Mouse (Mus musculus) urinary bladder, postnatal 25 days (tissue): ENCODE results near the gene Ltk.
"Not testable (repeated sequence)": the region's sequence is repeated elsewhere in the genome, so short reads cannot be mapped to it uniquely, and the experiment has no call there.

Experiments used
- DNase-seq: peaks from one replicate; pipeline ENCODE4 v3.0.0; 2022; ENCODE audit warnings: low spot score

Ltk gene

GRCm38 (mm10) chr2:119758844-119759835 lies 1.1 kb downstream of the Ltk start:
- DNase-seq, result no peak

GRCm38 (mm10) chr2:119758101-119758843 lies 2.0 kb downstream of the Ltk start:
- DNase-seq, result peak; percentile 11

GRCm38 (mm10) chr2:119757601-119758100 lies 2.6 kb downstream of the Ltk start:
- DNase-seq, result no peak

GRCm38 (mm10) chr2:119749260-119749659 lies 11.0 kb downstream of the Ltk start:
- no peak for DNase-seq

- DNase-seq, result no peak
These were observed 12.7 kb downstream of the Ltk start for GRCm38 (mm10) chr2:119747554-119747953.

GRCm38 (mm10) chr2:119745281-119745680 lies 14.9 kb downstream of the Ltk start:
- DNase-seq, result no peak

DNA sequence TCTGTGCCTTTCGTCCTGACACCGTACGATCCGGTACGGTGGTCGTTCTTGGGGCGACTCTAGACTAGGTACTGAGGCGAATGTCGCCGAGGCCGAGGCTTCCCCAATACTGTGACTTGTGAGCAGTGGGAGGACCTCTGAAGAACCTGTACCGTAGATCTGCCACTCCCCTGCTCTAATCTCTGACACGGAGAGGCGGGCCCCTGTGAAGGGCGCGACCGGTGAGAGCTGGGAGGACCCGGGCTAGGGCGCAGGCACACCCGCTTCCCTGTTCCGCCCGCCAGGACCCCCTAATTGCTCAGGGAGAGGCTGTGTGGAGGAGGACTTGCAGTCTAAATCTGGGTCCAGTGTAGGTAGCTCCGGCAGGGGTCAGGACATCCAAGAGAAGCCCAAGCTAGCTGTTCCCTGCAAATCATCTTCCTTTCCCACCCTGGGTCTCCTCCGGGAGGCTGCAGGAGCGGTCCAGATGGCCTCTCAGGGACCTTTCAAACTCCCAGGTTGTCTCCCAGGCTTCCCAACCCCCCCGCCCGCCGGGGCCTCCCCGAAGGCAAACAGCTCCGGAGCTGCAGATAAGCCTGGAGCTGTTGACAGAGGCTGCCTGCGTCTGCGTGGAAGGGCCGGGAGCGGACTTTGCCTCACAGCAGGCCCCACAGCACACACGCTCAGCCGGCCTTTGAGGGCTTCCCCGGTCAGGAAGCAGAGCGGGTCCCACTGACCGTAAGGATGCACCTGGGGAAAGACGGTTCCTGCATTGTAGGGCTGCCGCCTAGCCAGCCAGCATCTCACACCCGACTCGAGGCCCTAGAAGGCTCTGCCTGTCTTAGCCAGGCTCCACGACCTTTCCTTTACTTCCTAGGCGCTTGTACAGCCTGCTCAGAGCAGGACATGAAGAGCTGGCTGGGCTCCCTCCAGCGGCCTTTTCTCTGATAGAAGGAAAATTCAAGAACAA lies 15.8 kb downstream of the Ltk start:
- peak; percentile 28 for DNase-seq

DNA sequence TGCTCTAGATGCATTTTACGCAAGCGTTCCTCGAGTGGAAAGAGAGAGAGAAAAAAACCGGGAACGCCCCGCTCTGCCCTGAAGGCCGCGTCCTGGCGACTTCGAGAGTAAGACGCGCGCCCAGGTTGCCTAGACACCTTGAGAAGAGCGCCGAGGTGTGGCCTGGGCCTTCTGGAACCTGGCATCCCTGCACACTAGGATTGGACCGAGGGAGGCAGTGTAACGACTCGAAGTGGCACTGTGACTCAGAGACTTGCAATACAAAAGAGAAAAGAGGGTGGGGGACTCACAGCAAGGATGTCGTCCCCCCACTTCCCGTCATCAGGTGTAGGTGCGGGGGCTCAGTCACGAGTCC lies 16.4 kb downstream of the Ltk start:
- no peak for DNase-seq

- DNase-seq, result no peak
These were observed 16.9 kb downstream of the Ltk start for GRCm38 (mm10) chr2:119743176-119743807.

DNA sequence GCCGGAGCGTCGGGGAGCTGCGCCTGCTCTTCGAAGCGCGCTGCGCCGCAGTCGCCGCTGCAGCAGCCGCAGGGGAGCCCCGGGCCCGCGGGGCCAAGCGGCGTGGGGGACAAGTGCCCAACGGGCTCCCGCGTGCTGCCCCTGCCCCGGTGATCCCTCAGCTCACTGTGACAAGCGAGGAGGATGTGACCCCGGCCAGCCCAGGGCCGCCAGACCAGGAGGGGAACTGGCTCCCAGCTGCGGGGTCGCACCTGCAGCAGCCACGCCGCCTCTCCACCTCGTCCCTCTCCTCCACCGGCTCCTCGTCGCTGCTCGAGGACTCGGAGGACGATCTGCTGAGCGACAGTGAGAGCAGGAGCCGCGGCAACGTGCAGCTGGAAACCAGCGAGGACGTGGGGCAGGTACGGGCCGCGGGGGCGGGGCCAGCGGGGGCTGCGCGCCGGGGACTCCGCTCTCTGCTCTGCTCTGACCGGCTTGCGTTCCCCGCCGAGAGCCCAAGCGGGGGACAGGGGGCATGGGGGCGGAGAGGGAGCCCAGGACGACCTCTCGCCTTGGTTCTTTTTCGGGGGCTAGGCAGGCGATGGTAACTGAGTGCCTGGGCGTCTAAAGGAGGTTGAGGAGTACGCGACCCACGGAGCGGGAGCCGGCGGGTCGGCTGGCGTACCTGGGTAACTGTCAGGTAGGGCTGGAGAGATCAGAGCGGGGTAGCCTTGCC lies 17.6 kb downstream of the Ltk start:
- DNase-seq, result peak; percentile 17

DNA sequence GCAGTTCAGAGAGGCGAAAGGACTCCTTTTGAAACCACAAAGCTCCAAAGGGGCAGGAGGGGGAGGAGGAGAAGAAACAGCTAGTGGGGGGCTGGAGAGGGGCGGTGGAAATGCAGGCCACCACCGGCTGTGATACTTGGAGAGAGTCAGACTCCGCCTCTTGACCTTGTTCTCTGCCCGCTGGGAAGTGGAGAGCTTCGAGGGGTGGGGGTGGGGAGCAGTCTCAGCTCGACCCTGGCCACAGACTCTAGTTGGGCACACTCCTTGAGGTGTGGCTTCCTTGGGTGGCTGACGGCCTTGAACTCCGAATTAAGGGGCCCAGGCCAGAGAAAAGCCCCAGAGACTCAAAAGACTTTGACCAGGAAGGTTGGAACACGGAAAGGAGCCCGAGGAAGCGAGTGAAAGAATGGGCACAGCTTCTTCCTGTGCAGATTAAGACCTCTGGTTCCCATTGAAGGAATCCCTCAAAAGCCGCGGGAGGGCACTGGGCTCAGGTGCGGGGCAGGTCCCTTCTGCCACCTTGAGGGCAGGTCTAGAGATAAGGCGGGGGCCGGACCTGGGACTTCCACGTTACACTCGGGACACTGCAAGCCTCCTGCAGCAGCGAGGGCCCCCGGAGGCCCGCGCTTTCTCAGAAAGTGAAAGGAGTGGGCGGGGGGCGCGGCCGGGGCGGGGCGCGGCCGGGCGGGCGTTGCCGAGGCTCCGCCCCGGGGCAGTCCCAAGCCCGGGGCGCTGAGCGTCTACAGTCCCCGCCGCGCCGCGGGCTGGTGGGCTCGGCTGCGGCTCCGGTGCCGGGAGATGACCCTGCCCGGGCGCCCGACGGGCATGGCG lies 18.4 kb downstream of the Ltk start, which contains the start of gene Itpka:
TSS of gene Itpka (plus strand) at position 757 of the 831 bp plus-strand sequence.
- DNase-seq, result peak; percentile 42

GRCm38 (mm10) chr2:119740567-119740966 lies 19.7 kb downstream of the Ltk start:
- DNase-seq, result no peak

- DNase-seq, result no peak
These were observed 23.1 kb downstream of the Ltk start for GRCm38 (mm10) chr2:119737124-119737523.

DNA sequence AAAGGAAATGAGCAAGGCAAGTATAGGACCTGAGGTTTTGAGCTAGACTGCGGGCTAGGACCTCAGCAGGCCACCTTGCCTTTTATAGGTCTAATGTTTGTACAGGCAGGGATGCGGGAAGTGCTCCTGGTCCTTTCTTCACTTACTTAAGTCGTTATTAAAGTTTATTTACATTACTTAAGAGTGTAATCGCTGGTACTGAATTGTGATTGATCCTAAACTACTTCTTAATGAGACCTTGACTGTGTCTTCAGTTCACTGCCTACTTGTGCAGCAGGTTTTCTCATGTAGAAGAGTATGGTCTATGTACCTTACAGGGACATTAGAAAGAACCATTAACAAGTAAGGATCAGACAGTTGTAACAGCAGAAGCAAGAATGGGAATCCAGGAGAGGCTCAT lies 29.5 kb downstream of the Ltk start:
- DNase-seq, result no peak

DNA sequence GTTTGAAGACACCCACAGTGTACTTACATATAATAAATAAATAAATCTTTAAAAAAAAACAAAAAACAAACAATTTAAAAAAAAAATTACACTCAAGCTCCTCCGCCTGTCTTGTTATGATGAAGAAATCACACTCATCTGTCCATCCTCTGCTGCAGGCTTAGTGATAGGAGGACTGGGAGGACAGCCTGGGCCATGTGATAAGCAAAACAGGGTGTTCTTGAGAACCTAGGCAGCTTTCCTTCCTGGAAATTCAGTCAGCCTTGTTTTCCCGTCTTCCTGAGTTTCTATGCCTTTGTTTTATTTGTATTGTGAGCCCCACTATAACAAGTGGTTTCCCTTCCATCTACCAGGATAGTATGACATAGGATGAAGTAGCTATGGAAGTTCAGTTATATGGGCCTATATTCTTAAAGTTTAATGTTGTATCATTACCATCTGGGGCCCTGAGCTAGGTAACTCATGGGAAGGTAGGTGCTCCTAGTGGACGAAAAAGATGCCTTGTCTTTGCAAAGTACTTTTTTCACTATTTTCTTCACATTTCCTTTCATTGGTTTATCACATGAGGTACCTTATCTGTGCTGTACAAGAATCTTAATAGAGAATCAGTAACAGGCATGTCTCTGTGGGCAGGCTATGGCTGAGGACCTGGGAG lies 32.3 kb downstream of the Ltk start:
- DNase-seq, result no peak

DNA sequence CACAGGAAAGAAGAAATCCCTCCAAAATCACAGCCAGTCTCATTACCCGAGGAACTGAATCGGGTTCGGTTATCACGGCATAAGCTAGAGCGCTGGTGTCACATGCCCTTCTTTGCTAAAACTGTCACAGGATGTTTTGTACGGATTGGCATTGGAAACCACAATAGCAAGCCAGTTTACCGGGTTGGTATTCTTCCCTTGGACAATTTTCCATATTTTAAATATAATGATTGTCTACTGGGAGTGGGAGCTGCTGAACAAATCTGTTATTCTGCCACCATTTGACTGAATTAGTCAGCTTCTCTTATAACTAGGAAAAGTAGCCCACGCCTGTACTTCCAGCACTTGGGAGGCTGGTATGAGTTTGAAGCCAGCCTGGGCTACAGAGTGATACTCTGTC lies 39.2 kb downstream of the Ltk start:
- no peak for DNase-seq

DNA sequence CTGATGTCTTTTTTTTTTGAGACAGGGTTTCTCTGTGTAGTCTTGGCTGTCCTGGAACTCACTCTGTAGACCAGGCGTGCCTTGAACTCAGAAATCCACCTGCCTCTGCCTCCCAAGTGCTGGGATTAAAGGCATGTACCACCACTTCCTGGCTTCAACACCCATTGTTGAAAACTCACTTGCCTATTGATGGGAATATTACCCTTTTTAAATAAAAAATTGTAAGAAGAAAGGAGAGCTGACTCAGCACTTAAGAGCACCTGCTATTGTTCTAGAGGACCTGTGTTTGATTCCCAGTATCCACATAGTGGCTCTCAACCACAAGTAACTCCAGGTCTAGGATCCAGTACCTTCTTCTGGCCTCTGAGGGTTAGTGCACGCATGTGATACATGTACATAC lies 44.4 kb downstream of the Ltk start:
- not testable (repeated sequence) for DNase-seq

GRCm38 (mm10) chr2:119710011-119710410 lies 50.2 kb downstream of the Ltk start:
- no peak for DNase-seq

DNA sequence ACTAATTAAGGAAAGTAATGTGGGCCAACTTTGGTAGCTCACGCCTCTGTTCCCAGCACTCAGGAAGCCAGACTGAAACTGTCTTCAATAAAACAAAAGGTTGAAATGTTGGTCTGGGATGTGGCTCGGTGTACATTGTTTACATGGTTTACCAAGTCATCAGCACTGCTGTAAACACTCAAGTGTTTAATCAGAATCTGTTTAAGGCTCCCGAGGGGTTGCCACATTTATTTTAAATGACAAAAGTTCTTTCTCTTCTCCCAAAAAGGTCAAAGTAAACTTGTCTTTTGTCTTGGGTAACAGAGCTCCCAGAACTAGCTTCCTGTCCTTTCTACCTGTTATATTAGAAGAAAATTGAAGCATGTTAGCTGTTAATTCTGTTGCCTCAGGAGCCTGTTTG lies 52.6 kb downstream of the Ltk start:
- no peak for DNase-seq
